In genomic region chr6:83162701-83163100, GRCm38 (mm10) we compare ENCODE assay signal across 8 mouse cellular contexts. TPM values are rescaled to one million over a fixed set of nuclear protein-coding genes. Genes with fewer than 3 reads are reported as not detected.
A peak's percentile ranks its signal among the peaks of the same experiment; 100 is the strongest.
DNase-seq lines count a peak whose midpoint lies in the region; ATAC-seq lines count a peak whose summit lies in the region.

No protein-coding gene starts in this region.

- under 1% methylated on average over 8 of the region's 8 CpGs for WGBS in embryonic facial prominence, embryonic 14.5 days
- WGBS in hindbrain, embryonic 10.5 days, result under 1% methylated on average over 8 of the region's 8 CpGs
- WGBS in limb, embryonic 10.5 days, result under 1% methylated on average over 8 of the region's 8 CpGs
- 0% methylated on average over 8 of the region's 8 CpGs for WGBS in midbrain, embryonic 10.5 days

- no peaks in the 10 kb centered on the region for H3K9me3 ChIP-seq in embryonic facial prominence, embryonic 14.5 days (ENCODE audit: control insufficient read depth, low read length)
- no peaks in the 10 kb centered on the region for H3K9me3 ChIP-seq in hindbrain, embryonic 10.5 days
- no peaks in the 10 kb centered on the region for H3K9me3 ChIP-seq in limb, embryonic 10.5 days (replicated peaks)
- H3K9me3 ChIP-seq in midbrain, embryonic 10.5 days (replicated peaks), result no peaks in the 10 kb centered on the region

- peaks cover 24% of the 10 kb centered on the region for H3K4me1 ChIP-seq in embryonic facial prominence, embryonic 14.5 days (ENCODE audit: control insufficient read depth, insufficient read depth, low read length)
- peaks cover 43% of the 10 kb centered on the region for H3K4me1 ChIP-seq in hindbrain, embryonic 10.5 days (replicated peaks)
- peaks cover 41% of the 10 kb centered on the region for H3K4me1 ChIP-seq in limb, embryonic 10.5 days
- peaks cover 44% of the 10 kb centered on the region for H3K4me1 ChIP-seq in midbrain, embryonic 10.5 days

- ATAC-seq in embryonic facial prominence, embryonic 14.5 days (ENCODE audit: low read depth), result no peak

- peak overlapping the region; percentile 61 for H3K9ac ChIP-seq in embryonic facial prominence, embryonic 14.5 days (ENCODE audit: low read depth, low read length)

- H3K36me3 ChIP-seq in embryonic facial prominence, embryonic 14.5 days (ENCODE audit: control insufficient read depth, insufficient read depth, low read length), result no peaks in the 10 kb centered on the region
- H3K36me3 ChIP-seq in hindbrain, embryonic 10.5 days, result no peaks in the 10 kb centered on the region
- no peaks in the 10 kb centered on the region for H3K36me3 ChIP-seq in limb, embryonic 10.5 days
- H3K36me3 ChIP-seq in midbrain, embryonic 10.5 days, result no peaks in the 10 kb centered on the region
- no peaks in the 10 kb centered on the region for H3K36me3 ChIP-seq in splenic B cell, adult 2 months (ENCODE audit: control insufficient read depth, insufficient read depth, low read length, poor library complexity, severe bottlenecking)

- H3K27me3 ChIP-seq in embryonic facial prominence, embryonic 14.5 days (replicated peaks; ENCODE audit: control insufficient read depth, insufficient read depth, low read length), result peaks cover 27% of the 10 kb centered on the region
- H3K27me3 ChIP-seq in hindbrain, embryonic 10.5 days (ENCODE audit: insufficient read depth, poor library complexity, severe bottlenecking), result peaks cover 34% of the 10 kb centered on the region
- H3K27me3 ChIP-seq in limb, embryonic 10.5 days (ENCODE audit: low read depth, poor library complexity, severe bottlenecking), result peaks cover 35% of the 10 kb centered on the region
- H3K27me3 ChIP-seq in midbrain, embryonic 10.5 days (ENCODE audit: low read depth, poor library complexity, severe bottlenecking), result peaks cover 41% of the 10 kb centered on the region
- 0 out of 2 replicates have a peak, but pooled peaks cover 6% of the 10 kb centered on the region for H3K27me3 ChIP-seq in splenic B cell, adult 2 months (ENCODE audit: control insufficient read depth, insufficient read depth, low read length, poor library complexity, severe bottlenecking)

- H3K4me3 ChIP-seq in embryonic facial prominence, embryonic 14.5 days (ENCODE audit: low read depth, low read length), result peak overlapping the region; percentile 45
- H3K4me3 ChIP-seq in hindbrain, embryonic 10.5 days, result peak overlapping the region; percentile 46
- peak overlapping the region; percentile 52 for H3K4me3 ChIP-seq in limb, embryonic 10.5 days
- H3K4me3 ChIP-seq in midbrain, embryonic 10.5 days, result peak overlapping the region; percentile 48

- peak overlapping the region; percentile 85 for H3K4me2 ChIP-seq in embryonic facial prominence, embryonic 14.5 days (ENCODE audit: low read depth, low read length)

- DNase-seq in heart, adult 18-20 months, result peak; percentile 44 to 71
- no peak for DNase-seq in heart, adult 8-10 months (ENCODE audit: low spot score)
- DNase-seq in adrenal gland, postnatal 36 days, result peak; percentile 71 to 79
- DNase-seq in embryonic facial prominence, embryonic 14.5 days (ENCODE audit: low spot score), result peak; percentile 65
- peak; percentile 73 for DNase-seq in hindbrain, embryonic 10.5 days (ENCODE audit: low spot score)
- peak; percentile 82 for DNase-seq in limb, embryonic 10.5 days (ENCODE audit: low spot score)
- DNase-seq in midbrain, embryonic 10.5 days (ENCODE audit: low spot score), result peak; percentile 70
- peak; percentile 72 for DNase-seq in splenic B cell, adult 2 months (ENCODE audit: low read depth, low spot score)

- no peak overlapping the region for H3K27ac ChIP-seq in embryonic facial prominence, embryonic 14.5 days (replicated peaks; ENCODE audit: low read depth, low read length)
- no peak overlapping the region for H3K27ac ChIP-seq in hindbrain, embryonic 10.5 days
- H3K27ac ChIP-seq in limb, embryonic 10.5 days, result peak overlapping the region; percentile 67; the same call in 1 of the 2 replicates
- no peak overlapping the region for H3K27ac ChIP-seq in midbrain, embryonic 10.5 days (replicated peaks)

RNA-seq across cellular contexts. Expression of gene Dctn1, which starts 3.0 kb away (rescaled TPM):
- 100 to 1,000 TPM; 130 to 133 TPM for total RNA-seq in heart, adult 18-20 months (2021)
- 100 to 1,000 TPM; 120 to 137 (median 134) TPM for total RNA-seq in heart, adult 8-10 months (2022)
- total RNA-seq in adrenal gland, postnatal 36 days (2021), result 100 to 1,000 TPM; 127 to 132 TPM
- polyA plus RNA-seq in embryonic facial prominence, embryonic 14.5 days (2014; fragmentation: Nextera tagmentation; extraction: Ambion mirVana), result 84.5 and 101 TPM in 2 replicates
- 121 and 140 TPM in 2 replicates for polyA plus RNA-seq in hindbrain, embryonic 10.5 days (2016; fragmentation: Nextera tagmentation; extraction: Ambion mirVana)
- polyA plus RNA-seq in limb, embryonic 10.5 days (2016; fragmentation: Nextera tagmentation; extraction: Ambion mirVana), result 96.4 and 108 TPM in 2 replicates
- polyA plus RNA-seq in midbrain, embryonic 10.5 days (2016; fragmentation: Nextera tagmentation; extraction: Ambion mirVana), result 105 and 128 TPM in 2 replicates

RNA-seq across cellular contexts. Expression of gene 1700003E16Rik, which starts 6.5 kb away (rescaled TPM):
- under 1 TPM; 0.12 to 0.18 TPM for total RNA-seq in heart, adult 18-20 months (2021)
- under 1 TPM; 0.16 to 0.41 (median 0.18) TPM for total RNA-seq in heart, adult 8-10 months (2022)
- under 1 TPM; 0.43 to 0.66 TPM for total RNA-seq in adrenal gland, postnatal 36 days (2021)
- 3.1 and 6.3 TPM in 2 replicates for polyA plus RNA-seq in embryonic facial prominence, embryonic 14.5 days (2014; fragmentation: Nextera tagmentation; extraction: Ambion mirVana)
- polyA plus RNA-seq in hindbrain, embryonic 10.5 days (2016; fragmentation: Nextera tagmentation; extraction: Ambion mirVana), result 3.1 and 6.0 TPM in 2 replicates
- 0.80 and 1.6 TPM in 2 replicates for polyA plus RNA-seq in limb, embryonic 10.5 days (2016; fragmentation: Nextera tagmentation; extraction: Ambion mirVana)
- polyA plus RNA-seq in midbrain, embryonic 10.5 days (2016; fragmentation: Nextera tagmentation; extraction: Ambion mirVana), result 1.9 and 2.0 TPM in 2 replicates

RNA-seq across cellular contexts. Expression of gene Wdr54, which starts 6.5 kb away (rescaled TPM):
- 1 to 10 TPM; 1.6 to 1.8 TPM for total RNA-seq in heart, adult 18-20 months (2021)
- 1 to 10 TPM; 2.1 to 2.6 (median 2.4) TPM for total RNA-seq in heart, adult 8-10 months (2022)
- 1 to 10 TPM; 1.8 to 3.1 TPM for total RNA-seq in adrenal gland, postnatal 36 days (2021)
- polyA plus RNA-seq in embryonic facial prominence, embryonic 14.5 days (2014; fragmentation: Nextera tagmentation; extraction: Ambion mirVana), result 5.8 and 7.0 TPM in 2 replicates
- 14.2 and 15.9 TPM in 2 replicates for polyA plus RNA-seq in hindbrain, embryonic 10.5 days (2016; fragmentation: Nextera tagmentation; extraction: Ambion mirVana)
- polyA plus RNA-seq in limb, embryonic 10.5 days (2016; fragmentation: Nextera tagmentation; extraction: Ambion mirVana), result 10.9 and 13.7 TPM in 2 replicates
- 13.0 and 14.6 TPM in 2 replicates for polyA plus RNA-seq in midbrain, embryonic 10.5 days (2016; fragmentation: Nextera tagmentation; extraction: Ambion mirVana)

RNA-seq across cellular contexts. Expression of gene Rtkn, which starts 27.4 kb away (rescaled TPM):
- total RNA-seq in heart, adult 18-20 months (2021), result 1 to 10 TPM; 3.5 to 5.9 TPM
- total RNA-seq in heart, adult 8-10 months (2022), result 1 to 10 TPM; 4.8 to 5.4 (median 5.3) TPM
- total RNA-seq in adrenal gland, postnatal 36 days (2021), result 10 to 100 TPM in 1 of 2 experiments, 1 to 10 TPM in 1; 5.1 to 14.0 TPM
- 25.8 and 30.4 TPM in 2 replicates for polyA plus RNA-seq in embryonic facial prominence, embryonic 14.5 days (2014; fragmentation: Nextera tagmentation; extraction: Ambion mirVana)
- 40.5 and 46.4 TPM in 2 replicates for polyA plus RNA-seq in hindbrain, embryonic 10.5 days (2016; fragmentation: Nextera tagmentation; extraction: Ambion mirVana)
- polyA plus RNA-seq in limb, embryonic 10.5 days (2016; fragmentation: Nextera tagmentation; extraction: Ambion mirVana), result 34.2 and 51.8 TPM in 2 replicates
- 35.3 and 39.7 TPM in 2 replicates for polyA plus RNA-seq in midbrain, embryonic 10.5 days (2016; fragmentation: Nextera tagmentation; extraction: Ambion mirVana)

RNA-seq across cellular contexts. Expression of gene Ino80b, which starts 37.5 kb away (rescaled TPM):
- total RNA-seq in heart, adult 18-20 months (2021), result 10 to 100 TPM; 11.9 to 15.7 TPM
- total RNA-seq in heart, adult 8-10 months (2022), result 10 to 100 TPM; 11.3 to 19.5 (median 15.3) TPM
- total RNA-seq in adrenal gland, postnatal 36 days (2021), result 10 to 100 TPM; 22.4 to 25.2 TPM
- 13.6 and 14.1 TPM in 2 replicates for polyA plus RNA-seq in embryonic facial prominence, embryonic 14.5 days (2014; fragmentation: Nextera tagmentation; extraction: Ambion mirVana)
- 19.8 and 22.8 TPM in 2 replicates for polyA plus RNA-seq in hindbrain, embryonic 10.5 days (2016; fragmentation: Nextera tagmentation; extraction: Ambion mirVana)
- polyA plus RNA-seq in limb, embryonic 10.5 days (2016; fragmentation: Nextera tagmentation; extraction: Ambion mirVana), result 17.4 and 17.8 TPM in 2 replicates
- polyA plus RNA-seq in midbrain, embryonic 10.5 days (2016; fragmentation: Nextera tagmentation; extraction: Ambion mirVana), result 18.2 and 18.7 TPM in 2 replicates
